Mouse (Mus musculus) adrenal gland, postnatal 4 days (tissue): ENCODE results near the gene 1810010D01Rik. TPM values are rescaled to one million over a fixed set of nuclear protein-coding genes. Genes with fewer than 3 reads are reported as not detected.

Experiments used
- DNase-seq, 2 experiments: peaks; one replicate each; pipeline ENCODE4 v3.0.0; 2021 to 2022; ENCODE audit warnings: low spot score in 2 of 2, mixed read lengths in 2 of 2
- total RNA-seq, 2 experiments: library from RNA; stranded (reverse); gene quantifications; 2 replicates each; pipeline ENCODE4 v1.2.3; 2021

The 1810010D01Rik gene
- total RNA-seq, 2 experiments from 2014 or later: 0.45 TPM; not detected in 1

DNA sequence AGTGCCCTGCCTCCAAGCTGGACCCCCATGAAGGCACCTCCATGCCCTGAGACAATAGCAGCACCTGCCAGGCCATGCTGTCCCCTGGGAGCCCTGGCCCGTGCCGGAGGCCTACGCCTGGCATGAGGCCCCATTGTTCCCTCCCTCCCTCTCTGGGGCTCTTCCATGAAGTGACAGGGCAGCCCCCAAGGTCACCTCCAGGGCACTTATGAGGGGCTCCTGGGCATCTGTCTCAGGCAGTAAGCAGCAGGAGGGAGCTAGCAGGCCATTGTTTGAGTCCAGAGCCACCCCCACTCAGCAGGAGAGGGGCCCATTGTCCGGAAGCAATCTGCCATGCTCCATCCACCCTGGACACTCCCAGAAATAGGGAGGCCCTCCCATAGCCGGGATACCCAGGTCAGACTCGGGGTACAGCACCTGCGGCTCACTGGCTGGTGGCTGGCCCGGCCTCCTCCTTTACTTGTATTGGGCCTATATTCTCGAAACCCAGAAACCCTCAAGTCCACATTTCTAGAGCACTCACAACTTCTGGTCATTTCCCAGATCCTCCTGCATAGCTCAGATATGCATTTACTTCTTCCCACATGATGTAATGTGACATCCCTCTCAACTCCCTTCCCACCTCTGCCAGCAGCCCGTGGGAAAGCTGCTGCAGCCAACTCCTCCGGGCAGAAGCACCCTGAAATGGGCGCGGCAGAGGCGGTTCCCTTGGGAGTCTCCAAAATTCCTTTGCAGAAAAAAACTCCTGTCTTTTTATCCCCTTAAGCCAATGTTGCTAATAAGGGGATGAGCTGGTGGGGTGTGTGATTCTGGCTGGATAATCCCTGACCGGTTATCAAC, 30.9 kb downstream of the 1810010D01Rik start:
- DNase-seq: no peak

DNA sequence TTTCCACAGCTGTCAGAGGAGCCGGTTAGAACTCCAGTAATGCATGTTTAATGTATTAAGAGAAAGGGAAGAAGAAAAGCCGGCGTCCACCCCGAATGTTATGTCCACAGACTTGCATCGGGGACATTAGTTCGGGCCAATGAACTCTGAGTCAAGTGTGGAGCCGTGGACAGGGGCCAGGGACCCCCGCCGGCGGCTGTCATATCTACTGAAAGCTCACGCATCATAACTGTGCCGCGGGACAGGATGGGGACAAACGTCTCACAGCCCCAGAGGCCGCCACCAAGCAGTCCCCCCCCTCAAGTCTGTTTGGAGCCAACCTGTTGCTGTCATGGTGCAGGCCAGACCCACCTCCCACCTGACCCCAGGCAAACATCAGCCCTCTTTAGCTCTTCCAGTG, 34.4 kb downstream of the 1810010D01Rik start:
- no peak for DNase-seq

DNA sequence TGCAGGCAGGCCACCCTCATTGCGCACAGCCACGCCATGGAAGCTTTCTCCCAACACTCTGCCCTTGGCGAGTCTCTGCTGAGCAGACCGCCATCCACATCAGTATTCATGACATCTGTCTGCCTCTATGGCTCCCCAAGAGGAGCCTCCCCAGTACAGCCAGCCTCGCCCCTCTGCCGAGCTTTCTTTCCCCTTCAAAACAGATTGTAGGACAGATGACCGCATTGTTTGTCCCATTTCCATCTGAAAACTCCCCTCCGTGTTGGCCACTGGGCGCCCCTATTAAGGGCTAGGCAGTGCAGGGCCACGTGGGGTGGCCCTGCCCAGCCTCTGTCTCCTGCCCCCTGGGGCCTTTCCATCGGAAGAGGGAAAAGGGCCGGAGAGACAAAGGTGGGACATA, 34.8 kb downstream of the 1810010D01Rik start:
- DNase-seq: no peak

DNA sequence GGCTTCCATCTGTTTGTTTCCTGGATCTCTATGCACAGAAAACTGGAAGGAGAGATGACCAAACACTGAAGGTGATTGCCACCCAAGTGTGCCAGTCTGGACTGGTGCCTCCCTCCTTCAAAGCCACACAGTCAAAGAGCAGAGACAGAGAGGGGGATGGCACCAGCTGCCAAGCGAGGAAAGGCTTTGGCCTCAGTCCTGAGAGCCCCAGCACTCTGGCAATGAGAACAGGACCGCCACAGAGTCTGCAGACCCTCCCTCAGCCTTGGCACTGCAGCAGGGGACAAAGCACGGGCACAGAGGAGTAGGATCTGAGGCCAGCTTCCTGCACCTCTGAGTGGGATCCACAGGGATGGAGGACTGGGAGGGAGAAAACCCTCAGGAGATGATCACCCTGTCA, 38.2 kb downstream of the 1810010D01Rik start:
- DNase-seq: no peak

DNA sequence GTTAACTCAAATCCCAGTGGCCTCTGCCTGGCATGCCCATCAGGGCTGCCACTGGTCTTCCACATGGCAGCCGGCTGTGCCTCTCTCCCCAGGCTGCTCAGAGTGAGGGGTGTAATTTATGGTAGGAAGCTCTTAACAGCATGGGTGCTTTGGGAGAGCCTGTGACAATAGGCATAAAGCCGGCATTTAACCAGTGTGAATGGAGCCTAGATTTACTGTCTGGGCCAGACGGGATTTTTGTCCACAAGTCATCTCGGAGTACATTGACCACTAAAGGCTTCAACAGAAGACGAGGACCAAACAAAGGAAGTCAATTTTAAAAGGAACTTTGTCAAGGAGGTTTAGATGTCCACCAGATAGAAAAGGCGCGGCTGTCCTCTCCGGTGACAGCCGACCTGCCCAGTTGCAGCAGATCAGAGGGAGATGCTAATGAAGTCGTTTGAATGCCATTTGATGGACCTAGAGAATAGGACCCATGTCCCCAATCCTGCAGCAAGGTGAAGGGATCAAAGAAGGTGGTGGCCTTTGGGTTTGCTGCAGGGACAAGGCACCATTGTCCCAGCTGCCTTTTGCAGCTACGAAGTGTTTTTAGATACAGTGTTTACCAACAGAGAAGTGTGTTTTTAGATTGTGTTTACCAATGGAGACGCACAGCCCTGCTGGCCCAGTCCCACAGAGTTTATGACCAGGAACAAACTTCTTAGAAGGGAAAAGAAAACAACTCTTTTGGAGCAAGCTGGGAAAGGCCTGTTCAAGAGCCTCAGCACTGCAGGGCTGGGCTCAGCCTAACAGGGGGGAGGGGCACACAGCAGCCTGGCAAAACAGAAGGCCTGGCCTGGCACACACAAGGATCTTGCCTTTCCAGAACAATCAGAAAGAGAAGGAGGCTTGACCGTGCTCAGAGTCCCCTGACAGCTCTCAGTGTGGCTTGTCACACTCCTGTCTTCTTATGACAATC, 48.4 kb downstream of the 1810010D01Rik start:
- DNase-seq: no peak

Other genes with a start within 250 kb of the 1810010D01Rik start
- gene Tpcn2, start 75.9 kb upstream of the 1810010D01Rik start, total RNA-seq: 10 to 100 TPM; 21.2 to 26.9 TPM
- gene Mrgprf, start 92.7 kb upstream of the 1810010D01Rik start, total RNA-seq: 1 to 10 TPM; 3.2 to 3.4 TPM
- gene Mrgprd, start 106.7 kb upstream of the 1810010D01Rik start, total RNA-seq: not detected